Mouse (Mus musculus): ENCODE results near the gene Spz1.

- TF ChIP-seq CTCF (IDR thresholded peaks at IDR 0.05; ENCODE audit: insufficient read depth, low read depth, low read length) (no peak), POLR2A (IDR thresholded peaks at IDR 0.05; ENCODE audit: insufficient read depth, low read depth, low read length) (peak; percentile 84)
Observed at GRCm38 (mm10) chr13:92530721-92531211, 45.2 kb downstream of the Spz1 start, which contains the start of gene Zfyve16.

Data from olfactory bulb, adult 2 months (tissue).